In the genomic region with DNA sequence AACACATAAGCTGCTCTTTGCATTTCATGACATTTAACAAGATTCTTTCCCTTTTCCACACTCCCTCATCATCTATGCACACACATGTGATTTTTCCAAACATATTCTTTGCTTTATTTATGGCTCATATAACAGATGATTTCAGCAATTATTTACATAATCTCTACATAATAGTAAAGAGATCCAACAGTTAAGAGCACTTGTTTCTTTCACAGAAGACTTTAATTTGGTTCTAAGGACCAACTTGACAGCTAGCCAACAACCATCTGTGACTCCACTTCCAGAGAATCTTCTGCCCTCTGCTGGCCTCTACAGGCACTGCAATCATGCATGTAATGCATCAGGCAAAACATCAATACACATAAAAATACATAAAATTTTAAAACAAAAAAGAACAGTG, we compare ENCODE assay signal across 10 mouse cellular contexts. TPM values are rescaled to one million over a fixed set of nuclear protein-coding genes. Genes with fewer than 3 reads are reported as not detected.
A peak's percentile ranks its signal among the peaks of the same experiment; 100 is the strongest.
DNase-seq lines count a peak whose midpoint lies in the region; ATAC-seq lines count a peak whose summit lies in the region.
"Had no signal": no experiment of that assay in that cellular context is flagged by ENCODE, and none has a peak within 500 bp of the region (broad histone marks: within the 10 kb centered on the region; RNA-seq: fewer than 3 reads in every experiment).

No protein-coding gene starts in this region.

- H3K27ac ChIP-seq in kidney, embryonic 14.5 days (ENCODE audit: low read depth, low read length) = no peak overlapping the region
- H3K27ac ChIP-seq: lung, embryonic 15.5 days had no signal

- no peaks in the 10 kb centered on the region for H3K9me3 ChIP-seq in kidney, embryonic 14.5 days (ENCODE audit: control insufficient read depth, low read length)
- H3K9me3 ChIP-seq: lung, embryonic 15.5 days had no signal

- H3K9ac ChIP-seq in kidney, embryonic 14.5 days (ENCODE audit: low read depth, low read length) = no peak overlapping the region
- H3K9ac ChIP-seq: lung, embryonic 15.5 days had no signal

- no peak overlapping the region for H3K4me3 ChIP-seq in kidney, embryonic 14.5 days (ENCODE audit: low read length)
- H3K4me3 ChIP-seq: lung, embryonic 15.5 days had no signal

- peak; percentile 35 for DNase-seq in kidney, adult 11 months
- DNase-seq in MN1 (ENCODE audit: low spot score) = peak; percentile 13
- peak; percentile 6 for DNase-seq in c-Kit-positive CD71-positive TER-119-positive erythroid progenitor cells, embryonic 14.5 days (ENCODE audit: low spot score)
- peak; percentile 54 to 71 for DNase-seq in frontal cortex, postnatal 14 days (ENCODE audit: low spot score in 2 of 2)
- DNase-seq in left cerebral cortex, adult 8-10 months (ENCODE audit: low spot score in 2 of 2) = peak; percentile 56
- DNase-seq in right cerebral cortex, postnatal 36 days (ENCODE audit: low spot score in 2 of 2) = peak; percentile 50 to 56

- ATAC-seq in kidney, embryonic 14.5 days (ENCODE audit: low FRiP score, low TSS enrichment) = no peak
- ATAC-seq in erythroid progenitor cell, adult 5-6 weeks (replicated peaks; ENCODE audit: low FRiP score, poor library complexity, severe bottlenecking) = no peak

- H3K27me3 ChIP-seq in kidney, embryonic 14.5 days (ENCODE audit: control insufficient read depth, insufficient read depth, low read length) = no peaks in the 10 kb centered on the region
- H3K27me3 ChIP-seq: lung, embryonic 15.5 days had no signal

- no peak overlapping the region for H3K4me2 ChIP-seq in kidney, embryonic 14.5 days (replicated peaks; ENCODE audit: low read depth, low read length)
- H3K4me2 ChIP-seq: lung, embryonic 15.5 days had no signal

- no peaks in the 10 kb centered on the region for H3K36me3 ChIP-seq in kidney, embryonic 14.5 days (ENCODE audit: control insufficient read depth, insufficient read depth, low read length)
- H3K36me3 ChIP-seq: lung, embryonic 15.5 days had no signal

- H3K4me1 ChIP-seq in kidney, embryonic 14.5 days (ENCODE audit: control insufficient read depth, insufficient read depth, low read length) = no peaks in the 10 kb centered on the region
- H3K4me1 ChIP-seq: lung, embryonic 15.5 days had no signal

RNA-seq across cellular contexts. Expression of a gene that starts 28.6 kb away (rescaled TPM):
- polyA plus RNA-seq in kidney, embryonic 14.5 days (2014; fragmentation: Nextera tagmentation; extraction: Ambion mirVana) = not detected in 2 replicates
- total RNA-seq in left cerebral cortex, adult 8-10 months (2022) = 10 to 100 TPM; 53.9 to 70.7 (median 57.5) TPM
- total RNA-seq in erythroid progenitor cell, adult 5-6 weeks (2015; ENCODE audit: low replicate concordance) = not detected in 2 replicates
- total RNA-seq in erythroid progenitor cell, adult 5-6 weeks (2017; ENCODE audit: low replicate concordance) = not detected in 2 replicates
- total RNA-seq: common myeloid progenitor, adult 5-6 weeks had no signal

Comparison
In these comparisons a context has a peak if more than half of its experiments do, and no peak if none do; other contexts are left out.
1. DNase-seq: peak in every context shown above with its lines; median percentile 62 in frontal cortex, postnatal 14 days; 56 in left cerebral cortex, adult 8-10 months; 53 in right cerebral cortex, postnatal 36 days; 35 in kidney, adult 11 months; 13 in MN1; 6 in c-Kit-positive CD71-positive TER-119-positive erythroid progenitor cells, embryonic 14.5 days.
2. RNA of a gene that starts 28.6 kb away (total RNA-seq): 53.9 to 70.7 TPM in left cerebral cortex, adult 8-10 months; not detected in erythroid progenitor cell, adult 5-6 weeks; every median in the first group is over 10 times any median in the second.